Mouse (Mus musculus) lung, postnatal 0 days (tissue): ENCODE measurements at regions not wholly inside any gene's neighbourhood (a gene's known extent, or its start where the extent isn't known, plus 50 kb on each side); places are given as distances from the start of the nearest gene placed in this dataset.

Source experiments
- CTCF ChIP-seq: IDR thresholded peaks from 2 replicates; pipeline ENCODE4 v1.5.1; 2016; ENCODE audit warnings: antibody characterized with exemption, mild to moderate bottlenecking
- EP300 ChIP-seq: IDR thresholded peaks from 2 replicates; pipeline ENCODE4 v1.6.1; 2016; ENCODE audit warnings: antibody characterized with exemption, mild to moderate bottlenecking, control low read depth

DNA sequence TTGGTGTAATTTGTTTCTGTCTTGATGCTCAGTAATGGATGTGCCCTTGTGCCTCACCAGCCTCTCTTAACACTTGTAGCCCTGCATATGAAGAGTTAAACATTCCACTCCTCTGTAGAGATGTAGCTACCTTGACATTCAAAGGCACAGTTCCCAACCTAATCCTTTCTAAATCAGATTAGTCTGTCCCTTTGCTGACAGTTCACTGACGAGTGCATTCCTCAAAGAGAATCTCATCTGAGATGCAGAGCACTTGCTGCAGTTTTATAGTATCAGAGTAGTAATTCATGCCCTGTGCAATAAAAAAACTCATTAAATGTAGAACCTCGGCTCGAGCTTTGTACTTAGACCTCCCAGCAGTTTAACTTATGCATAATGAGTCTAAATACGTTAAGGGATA, 249.3 kb upstream of the Tle4 start:
- TF ChIP-seq CTCF: no peak
- no peak for TF ChIP-seq EP300
